Mouse (Mus musculus) spleen, adult 2 months (tissue): ENCODE results near the gene Cbs. TPM values are rescaled to one million over a fixed set of nuclear protein-coding genes. Genes with fewer than 3 reads are reported as not detected.
A peak's percentile ranks its signal among the peaks of the same experiment; 100 is the strongest.

ENCODE experiments used
- DNase-seq, 2 experiments: peaks; one replicate each; pipeline versions ENCODE4 v3.0.0 to v3.0.0-alpha.2; 2012 to 2021; ENCODE audit warnings: low spot score in 2 of 2, low read depth in 1 of 2
- H3K27ac ChIP-seq: fragments of 200-500 bp; 2 replicates; pipeline ENCODE4 v1.5.1; 2012; ENCODE audit warnings: low read length, inconsistent platforms; ENCODE audit not compliant: insufficient read depth
- H3K27me3 ChIP-seq: fragments of 200-500 bp; 2 replicates; pipeline ENCODE4 v1.6.1; 2012; ENCODE audit warnings: mild to moderate bottlenecking, moderate library complexity, low read length, inconsistent platforms; ENCODE audit not compliant: control insufficient read depth, insufficient read depth
- H3K36me3 ChIP-seq: fragments of 200-500 bp; 2 replicates; pipeline ENCODE4 v1.6.1; 2012; ENCODE audit warnings: mild to moderate bottlenecking, low read length, inconsistent platforms; ENCODE audit not compliant: control insufficient read depth, insufficient read depth
- H3K4me1 ChIP-seq: fragments of 200-500 bp; 2 replicates; pipeline ENCODE4 v1.6.1; 2011; ENCODE audit warnings: inconsistent platforms; ENCODE audit not compliant: control insufficient read depth, insufficient read depth, insufficient read length
- H3K4me3 ChIP-seq: fragments of 200-500 bp; 2 replicates; pipeline ENCODE4 v1.5.1; 2011; ENCODE audit warnings: mild to moderate bottlenecking, inconsistent platforms; ENCODE audit not compliant: insufficient read depth, insufficient read length; ENCODE audit errors: extremely low read depth
- CTCF ChIP-seq: fragments of 200-500 bp; IDR thresholded peaks from 2 replicates; pipeline ENCODE4 v1.5.1; 2011; ENCODE audit warnings: mild to moderate bottlenecking, inconsistent platforms; ENCODE audit not compliant: insufficient read depth, insufficient read length, insufficient replicate concordance; ENCODE audit errors: extremely low read depth
- POLR2A ChIP-seq: fragments of 200-500 bp; IDR thresholded peaks from 2 replicates; pipeline ENCODE4 v1.6.1; 2011; ENCODE audit warnings: low read depth, low read length, inconsistent platforms
- WGBS: fragments of 180-500 bp; shearing (Covaris S2); methylation state at CpG from one replicate; pipeline ENCODE4 v1.1.7; 2018; 5-methylcytosine and 5-hydroxymethylcytosine counted together
- polyA plus RNA-seq: library from polyadenylated mRNA; depleted of rRNA; stranded (reverse); fragments of >200 nt; gene quantifications from 2 replicates; pipeline ENCODE4 v1.2.3, GENCODE M21; 2012; rRNA removed

Gene Cbs
- polyA plus RNA-seq: 7.4 and 9.4 TPM in 2 replicates

DNA sequence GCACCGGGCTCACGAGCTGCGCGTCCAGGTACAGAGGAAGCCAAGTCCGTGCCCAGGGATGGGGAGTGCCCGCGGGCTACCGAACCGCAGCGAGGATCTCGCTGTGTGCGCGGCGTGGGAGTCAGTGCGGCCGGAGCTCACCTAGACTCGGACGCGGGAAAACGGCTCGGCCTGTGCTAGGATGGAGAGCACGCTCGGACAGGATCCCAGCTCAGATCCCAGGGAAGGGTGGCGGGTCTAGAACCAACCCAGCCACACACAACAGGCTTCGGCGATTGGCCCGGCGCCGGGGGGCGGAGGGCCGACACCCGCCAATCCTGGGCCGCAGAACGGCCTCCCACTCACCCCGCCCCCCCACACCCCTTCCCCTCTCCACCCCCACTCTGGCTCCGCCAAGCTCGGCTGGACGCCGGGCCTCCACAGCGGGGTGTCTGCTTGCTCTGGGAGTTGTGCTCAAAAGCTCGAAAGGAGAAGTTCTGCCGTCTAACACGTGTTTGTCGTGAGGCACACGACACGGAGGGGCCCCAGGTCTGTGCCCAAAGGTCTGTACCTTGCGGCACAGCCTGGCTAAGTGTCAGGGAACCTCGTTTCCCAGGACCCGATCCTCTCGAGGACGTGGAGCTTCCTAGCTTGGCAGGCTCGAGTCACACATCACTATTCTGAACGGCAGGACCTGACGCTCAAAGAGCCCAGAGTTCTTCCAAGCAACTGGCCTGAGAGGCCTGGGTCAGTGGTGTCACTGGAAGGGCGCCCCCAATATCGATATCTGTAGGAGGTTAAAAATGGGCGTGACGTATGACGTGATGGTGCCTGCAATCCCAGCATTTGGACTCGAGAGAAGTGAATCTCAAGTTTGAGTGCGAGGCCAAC lies at the start of gene Cbs:
Gene Cbs (minus strand): TSS at position 297 of the 870 bp plus-strand sequence.
- Histone ChIP-seq H3K27ac (no peak within 1 kb of the TSS), H3K36me3 (no peaks in the 10 kb centered on the region), H3K27me3 (peaks cover 20% of the 10 kb centered on the region), H3K4me1 (peaks cover 5% of the 10 kb centered on the region), H3K4me3 (peak within 1 kb of the TSS; percentile 53)
- TF ChIP-seq CTCF (no peak), POLR2A (no peak)
- WGBS: 8% methylated on average over 61 of the region's 61 CpGs
- DNase-seq: peak in 1 of 2 experiments; percentile 36

DNA sequence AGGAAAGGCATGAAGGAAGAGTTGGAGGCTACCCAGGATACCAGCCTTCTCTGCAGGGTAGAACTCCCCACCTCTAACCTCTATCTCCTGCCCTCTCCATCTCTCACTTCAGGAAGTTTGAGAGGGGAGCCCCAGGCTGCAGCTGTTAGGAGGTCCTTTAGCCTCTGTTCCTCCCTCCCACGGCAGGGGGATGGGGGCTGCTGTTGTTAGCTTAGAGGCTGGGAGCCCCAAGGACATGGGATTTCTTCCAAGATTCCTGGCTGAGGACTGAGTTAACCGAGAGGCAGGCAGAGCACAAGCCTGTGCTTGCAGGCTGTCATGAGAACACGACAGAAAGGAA lies 49.2 kb upstream of the Cbs start:
- TF ChIP-seq POLR2A (no peak), CTCF (no peak)
- WGBS: 51% methylated on average over 3 of the region's 3 CpGs
- Histone ChIP-seq H3K36me3 (no peaks in the 10 kb centered on the region), H3K4me3 (no peak overlapping the region), H3K27me3 (no peaks in the 10 kb centered on the region), H3K27ac (no peak overlapping the region), H3K4me1 (no peaks in the 10 kb centered on the region)
- DNase-seq: no peak

DNA sequence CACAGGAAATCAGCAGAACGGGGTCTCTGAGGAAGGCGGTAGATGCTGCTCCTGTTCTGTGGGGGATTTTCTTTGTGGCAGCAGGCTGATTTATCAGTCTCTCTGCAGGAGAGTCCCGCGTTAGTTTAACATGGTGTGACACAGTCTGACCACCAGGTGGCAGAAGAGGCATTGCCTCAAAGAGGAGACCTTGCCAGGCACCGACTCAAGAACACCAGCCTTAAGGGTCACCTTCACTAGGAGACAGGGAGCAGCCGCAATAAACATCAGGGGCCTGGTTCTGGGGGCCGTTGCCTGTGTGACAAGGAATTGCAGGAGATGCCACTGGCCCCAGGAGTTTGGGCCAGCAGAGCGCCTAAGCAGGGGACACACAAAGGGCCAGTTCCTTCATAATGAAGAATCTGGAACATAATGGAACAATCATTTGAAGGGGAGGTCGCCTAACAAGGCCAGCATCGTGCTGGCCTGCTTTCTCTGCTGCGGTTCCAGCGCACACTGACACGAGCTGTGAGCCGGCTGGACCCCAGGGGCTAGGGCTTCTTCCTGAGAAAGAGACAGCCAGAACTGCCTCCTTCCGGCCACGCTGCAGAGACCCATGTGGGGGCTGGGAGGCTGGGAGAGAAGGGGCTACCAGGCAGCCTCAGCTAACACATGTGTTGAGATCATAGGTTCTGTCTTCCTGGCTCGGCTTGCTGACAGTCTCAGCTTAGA lies 48.6 kb upstream of the Cbs start:
- peak; percentile 68 to 77 for DNase-seq
- WGBS: 19% methylated on average over 17 of the region's 17 CpGs
- peak; percentile 89; the same call in 1 of the 2 replicates for TF ChIP-seq CTCF
- no peak for TF ChIP-seq POLR2A
- H3K27ac ChIP-seq: no peak overlapping the region
- H3K4me3 ChIP-seq: no peak overlapping the region
- no peaks in the 10 kb centered on the region for H3K4me1 ChIP-seq
- no peaks in the 10 kb centered on the region for H3K27me3 ChIP-seq
- no peaks in the 10 kb centered on the region for H3K36me3 ChIP-seq

- Histone ChIP-seq H3K27me3 (no peaks in the 10 kb centered on the region), H3K36me3 (no peaks in the 10 kb centered on the region), H3K27ac (no peak overlapping the region), H3K4me3 (no peak overlapping the region), H3K4me1 (no peaks in the 10 kb centered on the region)
- 41% methylated on average over 2 of the region's 2 CpGs for WGBS
- no peak for DNase-seq
- TF ChIP-seq CTCF (no peak), POLR2A (no peak)
Measured at GRCm38 (mm10) chr17:31680450-31680849, 43.4 kb upstream of the Cbs start.

- TF ChIP-seq POLR2A (no peak), CTCF (no peak)
- no peak for DNase-seq
- H3K27me3 ChIP-seq: no peaks in the 10 kb centered on the region
- 86% methylated on average over 8 of the region's 8 CpGs for WGBS
- H3K27ac ChIP-seq: no peak within 1 kb of the TSS
- H3K4me1 ChIP-seq: no peaks in the 10 kb centered on the region
- H3K36me3 ChIP-seq: no peaks in the 10 kb centered on the region
- H3K4me3 ChIP-seq: no peak within 1 kb of the TSS
Measured at GRCm38 (mm10) chr17:31677507-31677906, 40.5 kb upstream of the Cbs start, which contains the start of gene Cryaa. Gene Cryaa, plus strand, starts transcription at chr17:31677807.

DNA sequence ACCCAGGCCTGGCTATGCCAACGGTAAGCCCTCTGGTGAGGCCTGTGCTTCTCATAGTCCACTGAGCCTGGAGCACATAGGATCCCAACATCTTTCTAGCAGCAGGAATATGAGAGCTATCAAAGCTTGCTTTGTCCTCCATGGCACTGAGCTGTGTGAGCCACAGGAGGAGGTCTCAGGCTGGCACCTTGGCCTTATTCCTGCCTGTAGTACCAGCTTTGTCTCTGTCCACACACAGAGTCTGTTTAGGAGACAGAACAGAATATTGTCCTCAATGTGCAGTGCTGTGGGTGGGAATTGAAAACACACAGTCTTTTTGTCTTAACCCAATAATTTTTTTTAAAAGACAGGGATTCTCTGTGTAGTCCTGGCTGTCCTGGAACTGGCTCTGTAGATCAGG lies 37.4 kb upstream of the Cbs start:
- H3K27ac ChIP-seq: no peak overlapping the region
- H3K4me1 ChIP-seq: no peaks in the 10 kb centered on the region
- TF ChIP-seq POLR2A: no peak
- TF ChIP-seq CTCF: no peak
- no peak for DNase-seq
- WGBS: 80% methylated on average over 1 of the region's 1 CpGs
- H3K36me3 ChIP-seq: no peaks in the 10 kb centered on the region
- H3K4me3 ChIP-seq: no peak overlapping the region
- no peaks in the 10 kb centered on the region for H3K27me3 ChIP-seq
